8 mouse cellular contexts compared by ENCODE assay signal in the genomic region with DNA sequence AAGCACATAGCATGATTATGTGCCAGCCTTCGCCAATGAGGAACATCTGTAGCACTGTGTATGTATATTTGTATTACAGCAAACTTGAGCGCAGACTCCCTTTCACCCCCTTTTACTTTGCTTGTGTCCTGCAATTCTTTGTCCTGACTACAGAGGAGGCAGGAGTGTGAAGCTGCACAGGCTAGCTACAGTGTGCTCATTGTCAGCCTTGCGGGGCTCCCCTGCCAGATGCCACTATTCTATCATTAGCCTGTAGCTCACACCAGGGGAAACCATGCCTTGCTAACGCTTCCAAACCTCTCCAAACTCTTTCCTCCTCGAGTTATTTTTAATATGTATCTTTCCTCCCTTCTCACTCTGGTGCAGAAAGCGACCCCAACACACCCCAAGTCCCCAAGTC.
DNase-seq lines count a peak whose midpoint lies in the region; ATAC-seq and TF ChIP-seq lines count a peak whose summit lies in the region.

No protein-coding gene starts in this region.

- no peak overlapping the region for H3K9ac ChIP-seq in midbrain, embryonic 14.5 days (replicated peaks; ENCODE audit: low read length)
- no peak overlapping the region for H3K9ac ChIP-seq in liver, postnatal 0 days (replicated peaks)

- whole genome bisulfite sequencing in midbrain, embryonic 14.5 days = 31% methylated on average over 6 of the region's 6 CpGs
- WGBS in liver, postnatal 0 days (ENCODE audit: insufficient replicate concordance) = 64% methylated on average over 6 of the region's 6 CpGs

- no peaks in the 10 kb centered on the region for H3K36me3 ChIP-seq in midbrain, embryonic 14.5 days (ENCODE audit: control insufficient read depth, insufficient read depth, low read length)
- no peaks in the 10 kb centered on the region for H3K36me3 ChIP-seq in liver, postnatal 0 days (replicated peaks; ENCODE audit: insufficient read depth, low read length)

- intact Hi-C loops in gastrocnemius, adult 2 months (cut with DNase I) = no loop called here
- intact Hi-C loops in gastrocnemius, postnatal 36 days (cut with DNase I) = no loop called here
- intact Hi-C loops in heart, postnatal 10 days (cut with DNase I) = no loop called here

- H3K4me3 ChIP-seq in gastrocnemius, adult 2 months = no peak overlapping the region
- H3K4me3 ChIP-seq in midbrain, embryonic 14.5 days (replicated peaks; ENCODE audit: low read depth, low read length) = no peak overlapping the region
- no peak overlapping the region for H3K4me3 ChIP-seq in liver, postnatal 0 days (ENCODE audit: low read depth, low read length)

- no peaks in the 10 kb centered on the region for H3K9me3 ChIP-seq in midbrain, embryonic 14.5 days (ENCODE audit: control insufficient read depth, low read length)
- no peaks in the 10 kb centered on the region for H3K9me3 ChIP-seq in liver, postnatal 0 days (ENCODE audit: low read length)

- peaks cover 12% of the 10 kb centered on the region for H3K4me1 ChIP-seq in midbrain, embryonic 14.5 days (ENCODE audit: control insufficient read depth, insufficient read depth, low read length)
- H3K4me1 ChIP-seq in liver, postnatal 0 days (ENCODE audit: insufficient read depth) = no peaks in the 10 kb centered on the region

- TF ChIP-seq EP300 in liver, postnatal 0 days (IDR thresholded peaks at IDR 0.05; ENCODE audit: low read depth) = no peak

- no peak overlapping the region for H3K4me2 ChIP-seq in midbrain, embryonic 14.5 days (ENCODE audit: low read length)
- no peak overlapping the region for H3K4me2 ChIP-seq in liver, postnatal 0 days (ENCODE audit: low read depth, low read length)

- peak; percentile 28; the same call in 1 of the 2 replicates for TF ChIP-seq CTCF in gastrocnemius, adult 2 months (IDR thresholded peaks at IDR 0.05)
- TF ChIP-seq CTCF in liver, postnatal 0 days (IDR thresholded peaks at IDR 0.05; ENCODE audit: low read depth) = no peak

- DNase-seq in gastrocnemius, adult 2 months = peak; percentile 32
- DNase-seq in gastrocnemius, postnatal 36 days = no peak
- DNase-seq in cerebellum, postnatal 10 days = peak; percentile 80 to 84
- peak; percentile 48 to 55 for DNase-seq in heart, postnatal 10 days
- peak; percentile 76 for DNase-seq in midbrain, embryonic 14.5 days
- no peak for DNase-seq in liver, postnatal 0 days
- DNase-seq in thymus, postnatal 25 days = no peak

- H3K27me3 ChIP-seq in midbrain, embryonic 14.5 days (ENCODE audit: control insufficient read depth, insufficient read depth, low read length) = no peaks in the 10 kb centered on the region
- no peaks in the 10 kb centered on the region for H3K27me3 ChIP-seq in liver, postnatal 0 days (ENCODE audit: insufficient read depth, low read length)

- peak overlapping the region; percentile 81; the same call in 1 of the 2 replicates for H3K27ac ChIP-seq in gastrocnemius, adult 2 months
- peak overlapping the region; percentile 58 for H3K27ac ChIP-seq in midbrain, embryonic 14.5 days (replicated peaks; ENCODE audit: low read depth, low read length)
- no peak overlapping the region for H3K27ac ChIP-seq in liver, postnatal 0 days (ENCODE audit: low read depth)

- peak; percentile 87; the same call in 1 of the 2 replicates for ATAC-seq in midbrain, embryonic 14.5 days (ENCODE audit: low FRiP score, low TSS enrichment)
- no peak for ATAC-seq in liver, postnatal 0 days
- ATAC-seq in megakaryocyte progenitor cell, adult 5-6 weeks (replicated peaks; ENCODE audit: poor library complexity) = no peak

Comparison
In these comparisons a context has a peak if more than half of its experiments do, and no peak if none do; other contexts are left out.
1. DNase-seq: peak in gastrocnemius, adult 2 months (single experiment), cerebellum, postnatal 10 days (2 of 2), heart, postnatal 10 days (2 of 2) and midbrain, embryonic 14.5 days (single experiment); none in gastrocnemius, postnatal 36 days (0 of 2), liver, postnatal 0 days (single experiment) and thymus, postnatal 25 days (single experiment).